Mouse (Mus musculus) kidney, embryonic 15.5 days (tissue): Measurements from ENCODE around the gene Lrrc8e. TPM values are rescaled to one million over a fixed set of nuclear protein-coding genes. Genes with fewer than 3 reads are reported as not detected.
A peak's percentile ranks its signal among the peaks of the same experiment; 100 is the strongest.

Experiments used
- ATAC-seq: fragments of 200-750 bp; cut with Nextera tagmentation; replicated peaks from 2 replicates; pipeline ENCODE4 v1.8.0; 2017; ENCODE audit warnings: moderate TSS enrichment; ENCODE audit not compliant: low FRiP score
- H3K27ac ChIP-seq: fragments of 300-500 bp; sonication (generic); 2 replicates; pipeline ENCODE4 v1.5.1; 2015; ENCODE audit warnings: mild to moderate bottlenecking, inconsistent platforms
- H3K27me3 ChIP-seq: fragments of 300-500 bp; sonication (generic); 2 replicates; pipeline ENCODE4 v1.6.1; 2015; ENCODE audit warnings: inconsistent platforms
- H3K36me3 ChIP-seq: fragments of 300-500 bp; sonication (generic); 2 replicates; pipeline ENCODE4 v1.6.1; 2015; ENCODE audit warnings: inconsistent platforms
- H3K4me1 ChIP-seq: fragments of 300-500 bp; sonication (generic); 2 replicates; pipeline ENCODE4 v1.6.1; 2015; ENCODE audit warnings: inconsistent platforms
- H3K4me2 ChIP-seq: fragments of 300-500 bp; sonication (generic); 2 replicates; pipeline ENCODE4 v1.6.1; 2015; ENCODE audit warnings: moderate library complexity, mild to moderate bottlenecking, inconsistent platforms
- H3K4me3 ChIP-seq: fragments of 300-500 bp; sonication (generic); replicated peaks from 2 replicates; pipeline ENCODE4 v1.5.1; 2015; ENCODE audit warnings: mild to moderate bottlenecking, inconsistent platforms
- H3K9ac ChIP-seq: fragments of 300-500 bp; sonication (generic); 2 replicates; pipeline ENCODE4 v1.6.1; 2015; ENCODE audit warnings: mild to moderate bottlenecking, inconsistent platforms
- H3K9me3 ChIP-seq: fragments of 300-500 bp; sonication (generic); replicated peaks from 2 replicates; pipeline ENCODE4 v1.6.1; 2016; ENCODE audit warnings: inconsistent platforms
- WGBS: fragments of 180-500 bp; shearing (Covaris S2); methylation state at CpG from one replicate; pipeline ENCODE4 v1.1.7; 2015; ENCODE audit warnings: mixed read lengths; 5-methylcytosine and 5-hydroxymethylcytosine counted together
- polyA plus RNA-seq: library from polyadenylated mRNA; unstranded; fragments of >200 nt; fragmentation: Nextera tagmentation; extraction: Ambion mirVana; gene quantifications from 2 replicates; pipeline ENCODE4 v1.2.1, GENCODE M21; 2015

Gene Lrrc8e
- 0.78 and 1.0 TPM in 2 replicates for polyA plus RNA-seq

- H3K4me2 ChIP-seq = peak within 1 kb of the TSS; percentile 70
- H3K4me1 ChIP-seq = peaks cover 10% of the 10 kb centered on the region
- no peak within 1 kb of the TSS for H3K27ac ChIP-seq
- peak; percentile 81 for ATAC-seq
- WGBS = 5% methylated on average over 30 of the region's 33 CpGs
- no peaks in the 10 kb centered on the region for H3K36me3 ChIP-seq
- H3K9me3 ChIP-seq = no peaks in the 10 kb centered on the region
- H3K27me3 ChIP-seq = peaks cover 50% of the 10 kb centered on the region
- H3K9ac ChIP-seq = peak within 1 kb of the TSS; percentile 25
- peak within 1 kb of the TSS; percentile 39 for H3K4me3 ChIP-seq
These were observed at the start of gene Lrrc8e for GRCm38 (mm10) chr8:4226739-4227347. Lrrc8e (plus strand) TSS chr8:4226827.

DNA sequence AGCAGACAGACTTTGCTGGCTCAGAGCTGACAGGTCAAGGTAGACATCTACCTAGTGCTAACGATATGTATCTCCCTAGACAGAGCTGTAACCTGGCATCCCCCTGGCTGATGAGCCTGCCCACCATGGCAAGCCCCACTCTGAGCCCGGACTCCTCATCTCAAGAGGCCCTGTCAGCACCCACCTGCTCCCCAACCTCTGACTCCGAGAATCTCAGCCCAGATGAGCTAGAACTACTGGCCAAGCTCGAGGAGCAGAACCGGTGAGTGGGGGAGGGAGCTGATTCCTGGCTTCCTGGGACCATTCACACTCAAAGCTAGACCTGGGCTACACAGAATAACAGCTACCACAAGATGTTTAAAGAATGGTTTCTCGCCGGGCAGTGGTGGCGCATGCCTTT, 43.2 kb upstream of the Lrrc8e start:
- Histone ChIP-seq H3K4me3 (no peak overlapping the region), H3K27me3 (no peaks in the 10 kb centered on the region), H3K4me1 (no peaks in the 10 kb centered on the region), H3K9me3 (no peaks in the 10 kb centered on the region), H3K4me2 (no peak overlapping the region), H3K27ac (no peak overlapping the region), H3K36me3 (peaks cover 41% of the 10 kb centered on the region), H3K9ac (no peak overlapping the region)
- ATAC-seq = no peak
- 82% methylated on average over 8 of the region's 8 CpGs for WGBS

GRCm38 (mm10) chr8:4186151-4186550, 40.5 kb upstream of the Lrrc8e start:
- peaks cover 43% of the 10 kb centered on the region for H3K36me3 ChIP-seq
- 98% methylated on average over 2 of the region's 2 CpGs for WGBS
- ATAC-seq = no peak

GRCm38 (mm10) chr8:4188605-4189004, 38.0 kb upstream of the Lrrc8e start:
- H3K4me3 ChIP-seq = no peak overlapping the region
- H3K27ac ChIP-seq = no peak overlapping the region
- no peak for ATAC-seq
- H3K9me3 ChIP-seq = no peaks in the 10 kb centered on the region
- H3K4me2 ChIP-seq = no peak overlapping the region
- H3K36me3 ChIP-seq = peaks cover 43% of the 10 kb centered on the region
- H3K4me1 ChIP-seq = peaks cover 8% of the 10 kb centered on the region
- H3K9ac ChIP-seq = no peak overlapping the region
- no peaks in the 10 kb centered on the region for H3K27me3 ChIP-seq

More at GRCm38 (mm10) chr8:4186151-4186550, 40.5 kb upstream of the Lrrc8e start:
- no peak overlapping the region for H3K4me3 ChIP-seq
- H3K4me2 ChIP-seq = no peak overlapping the region
- no peaks in the 10 kb centered on the region for H3K9me3 ChIP-seq
- no peaks in the 10 kb centered on the region for H3K4me1 ChIP-seq
- H3K27ac ChIP-seq = no peak overlapping the region
- H3K9ac ChIP-seq = no peak overlapping the region
- H3K27me3 ChIP-seq = no peaks in the 10 kb centered on the region

DNA sequence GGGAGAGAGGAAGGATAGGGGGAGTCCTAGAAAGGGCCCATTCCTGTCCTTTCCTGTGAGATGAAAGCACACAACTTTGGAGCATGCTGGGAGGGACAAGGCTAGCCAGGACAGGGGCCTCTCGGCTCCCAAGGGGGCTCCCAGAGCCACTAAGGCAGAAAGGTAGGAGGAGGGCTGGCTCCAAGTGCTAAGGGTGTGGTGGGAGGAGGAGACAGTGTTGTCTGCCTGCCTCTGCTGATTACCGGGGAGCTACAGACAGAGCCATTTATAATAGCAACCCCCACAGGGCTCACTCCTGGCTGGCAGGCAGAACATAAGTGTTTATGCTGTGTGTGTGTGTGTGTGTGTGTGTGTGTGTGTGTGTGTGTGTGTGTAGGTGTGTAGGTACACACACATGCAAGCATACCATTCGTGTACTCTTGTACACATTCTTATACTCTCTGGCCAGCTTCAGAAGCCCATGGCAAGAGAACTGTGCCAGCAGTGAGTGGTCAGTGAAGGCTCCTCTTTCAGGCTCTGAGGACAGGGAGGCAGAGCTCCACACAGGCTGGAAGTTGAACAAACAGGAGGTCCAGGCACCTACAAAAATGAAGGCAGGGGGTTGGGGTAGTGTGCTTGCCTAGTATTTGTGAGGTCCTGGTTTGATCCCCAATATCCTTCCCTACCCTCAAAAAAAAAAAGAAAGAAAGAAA, 37.5 kb upstream of the Lrrc8e start:
- Histone ChIP-seq H3K9me3 (no peaks in the 10 kb centered on the region), H3K27me3 (no peaks in the 10 kb centered on the region), H3K4me1 (peaks cover 9% of the 10 kb centered on the region), H3K9ac (no peak overlapping the region), H3K4me2 (no peak overlapping the region), H3K27ac (no peak overlapping the region), H3K4me3 (no peak overlapping the region), H3K36me3 (peaks cover 39% of the 10 kb centered on the region)
- WGBS = 28% methylated on average over 3 of the region's 3 CpGs
- no peak for ATAC-seq

DNA sequence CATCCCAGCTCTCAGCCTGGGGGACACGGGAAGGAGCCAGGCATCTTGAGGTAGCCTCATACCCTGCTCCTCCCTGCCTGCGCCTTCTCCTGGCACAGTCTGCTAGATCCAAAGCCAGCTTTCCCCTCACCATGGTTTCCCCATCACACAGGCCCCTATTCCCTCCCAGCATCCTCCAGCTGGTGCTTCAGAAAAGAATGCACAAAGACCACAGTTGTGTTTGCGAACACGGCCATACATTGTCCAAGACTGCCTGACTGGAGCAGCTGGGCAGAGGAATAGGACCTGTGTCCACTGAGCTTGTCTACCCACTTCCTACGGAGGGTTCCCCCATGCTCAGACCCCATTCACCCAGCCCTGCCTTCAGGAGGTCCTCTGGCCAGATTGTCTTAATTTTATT, 34.3 kb upstream of the Lrrc8e start:
- Histone ChIP-seq H3K9ac (no peak overlapping the region), H3K4me1 (peaks cover 9% of the 10 kb centered on the region), H3K4me2 (no peak overlapping the region), H3K9me3 (no peaks in the 10 kb centered on the region), H3K36me3 (peaks cover 13% of the 10 kb centered on the region), H3K4me3 (no peak overlapping the region), H3K27me3 (no peaks in the 10 kb centered on the region), H3K27ac (no peak overlapping the region)
- 69% methylated on average over 5 of the region's 5 CpGs for WGBS
- no peak for ATAC-seq

DNA sequence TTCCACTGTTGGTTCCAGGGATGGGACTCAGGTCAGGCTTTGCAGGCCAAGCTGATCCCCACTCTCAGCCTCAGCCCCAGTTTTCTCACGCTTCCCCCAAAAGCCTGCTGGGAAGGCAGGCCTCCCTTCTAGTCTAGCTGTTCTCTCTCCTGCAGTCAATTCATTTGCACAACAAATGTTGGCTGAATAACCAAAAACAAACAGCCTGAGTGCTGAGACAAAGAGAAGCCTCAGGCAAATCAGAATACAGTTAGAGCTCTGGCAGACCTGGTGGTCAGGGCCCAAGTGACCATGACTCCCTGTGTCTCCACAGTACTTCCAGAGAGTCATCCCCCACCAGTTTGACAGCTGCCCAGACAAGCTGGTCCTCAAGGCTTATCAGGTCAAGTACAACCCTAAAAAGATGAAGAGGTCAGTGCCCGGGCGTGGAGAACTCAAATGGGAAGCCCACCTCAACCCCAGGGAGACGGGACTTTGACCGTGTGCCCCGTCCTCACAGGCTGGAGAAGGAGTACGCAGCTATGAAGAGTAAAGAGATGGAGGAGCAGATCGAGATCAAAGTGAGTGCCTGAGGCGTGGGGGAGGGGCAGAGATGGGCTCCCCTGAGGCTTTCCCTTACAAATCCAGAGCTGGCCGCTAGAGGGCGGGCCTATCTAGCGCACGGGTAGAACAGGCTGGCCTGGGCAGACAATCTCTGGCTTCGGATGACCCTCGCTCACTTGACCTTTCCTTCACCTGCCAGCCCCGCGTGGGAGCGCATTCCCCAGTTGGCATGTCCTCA, 33.6 kb upstream of the Lrrc8e start:
- H3K27ac ChIP-seq = no peak overlapping the region
- WGBS = 11% methylated on average over 18 of the region's 18 CpGs
- no peaks in the 10 kb centered on the region for H3K27me3 ChIP-seq
- H3K9ac ChIP-seq = no peak overlapping the region
- no peak overlapping the region for H3K4me3 ChIP-seq
- peak; percentile 90 for ATAC-seq
- H3K4me2 ChIP-seq = peak overlapping the region; percentile 46
- H3K36me3 ChIP-seq = peaks cover 10% of the 10 kb centered on the region
- H3K4me1 ChIP-seq = peaks cover 9% of the 10 kb centered on the region
- H3K9me3 ChIP-seq = no peaks in the 10 kb centered on the region

GRCm38 (mm10) chr8:4193588-4193894, 33.1 kb upstream of the Lrrc8e start:
- WGBS = 48% methylated on average over 7 of the region's 7 CpGs
- Histone ChIP-seq H3K27me3 (no peaks in the 10 kb centered on the region), H3K27ac (no peak overlapping the region), H3K4me3 (no peak overlapping the region), H3K36me3 (0 out of 2 replicates have a peak, but pooled peaks cover 5% of the 10 kb centered on the region), H3K9me3 (no peaks in the 10 kb centered on the region), H3K9ac (no peak overlapping the region), H3K4me1 (peaks cover 9% of the 10 kb centered on the region), H3K4me2 (peak overlapping the region; percentile 46)
- peak; percentile 37 for ATAC-seq

- Histone ChIP-seq H3K4me1 (peaks cover 10% of the 10 kb centered on the region), H3K27ac (no peak overlapping the region), H3K9me3 (no peaks in the 10 kb centered on the region), H3K36me3 (peaks cover 9% of the 10 kb centered on the region; the same call in 1 of the 2 replicates), H3K9ac (no peak overlapping the region), H3K4me2 (no peak overlapping the region), H3K4me3 (no peak overlapping the region), H3K27me3 (peaks cover 23% of the 10 kb centered on the region)
- no peak for ATAC-seq
- WGBS = 71% methylated on average over 2 of the region's 2 CpGs
These were observed 25.3 kb upstream of the Lrrc8e start for GRCm38 (mm10) chr8:4201321-4201720.

DNA sequence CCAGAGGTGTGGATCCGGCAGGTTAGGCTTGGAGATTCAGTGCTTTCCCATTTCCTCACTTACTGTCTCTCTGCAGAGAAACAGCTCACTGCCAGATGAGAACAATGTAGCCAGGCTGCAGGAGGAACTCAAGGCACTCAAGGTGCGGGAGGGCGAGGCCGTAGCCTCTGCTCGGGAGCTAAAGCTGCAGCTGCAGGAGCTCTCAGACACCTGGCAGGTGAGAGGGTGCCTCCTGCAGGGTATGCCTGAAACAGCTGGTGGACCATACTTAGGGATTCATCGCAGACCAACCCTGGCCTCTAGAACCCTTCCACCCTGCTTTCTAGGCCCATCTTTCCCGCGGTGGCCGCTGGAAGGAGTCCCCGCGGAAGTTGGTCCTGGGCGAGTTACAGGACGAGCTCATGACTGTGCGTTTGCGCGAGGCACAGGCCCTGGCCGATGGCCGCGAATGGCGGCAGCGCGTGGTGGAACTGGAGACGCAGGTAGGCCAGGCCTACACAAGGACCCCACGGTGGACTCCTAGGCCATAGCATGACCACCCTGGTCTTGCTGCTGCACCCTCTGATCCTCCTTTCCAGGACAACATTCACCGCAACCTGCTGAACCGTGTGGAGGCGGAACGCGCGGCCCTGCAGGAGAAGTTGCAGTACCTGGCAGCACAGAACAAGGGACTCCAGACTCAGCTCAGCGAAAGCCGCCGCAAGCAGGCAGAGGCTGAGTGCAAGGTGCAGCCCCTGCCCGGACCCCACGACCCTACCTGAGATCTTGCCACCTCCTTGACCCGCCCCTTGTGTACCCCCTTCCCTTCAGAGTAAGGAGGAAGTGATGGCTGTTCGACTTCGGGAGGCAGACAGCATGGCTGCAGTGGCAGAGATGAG, 21.1 kb upstream of the Lrrc8e start:
- Histone ChIP-seq H3K27me3 (peaks cover 33% of the 10 kb centered on the region), H3K36me3 (peaks cover 14% of the 10 kb centered on the region), H3K4me2 (peak overlapping the region; percentile 52), H3K4me3 (peak overlapping the region; percentile 22), H3K9ac (0 out of 2 replicates have a peak overlapping the region, but pooled peaks have one; percentile 11), H3K4me1 (peaks cover 21% of the 10 kb centered on the region), H3K9me3 (no peaks in the 10 kb centered on the region), H3K27ac (no peak overlapping the region)
- WGBS = 20% methylated on average over 38 of the region's 38 CpGs
- ATAC-seq = peak; percentile 52

DNA sequence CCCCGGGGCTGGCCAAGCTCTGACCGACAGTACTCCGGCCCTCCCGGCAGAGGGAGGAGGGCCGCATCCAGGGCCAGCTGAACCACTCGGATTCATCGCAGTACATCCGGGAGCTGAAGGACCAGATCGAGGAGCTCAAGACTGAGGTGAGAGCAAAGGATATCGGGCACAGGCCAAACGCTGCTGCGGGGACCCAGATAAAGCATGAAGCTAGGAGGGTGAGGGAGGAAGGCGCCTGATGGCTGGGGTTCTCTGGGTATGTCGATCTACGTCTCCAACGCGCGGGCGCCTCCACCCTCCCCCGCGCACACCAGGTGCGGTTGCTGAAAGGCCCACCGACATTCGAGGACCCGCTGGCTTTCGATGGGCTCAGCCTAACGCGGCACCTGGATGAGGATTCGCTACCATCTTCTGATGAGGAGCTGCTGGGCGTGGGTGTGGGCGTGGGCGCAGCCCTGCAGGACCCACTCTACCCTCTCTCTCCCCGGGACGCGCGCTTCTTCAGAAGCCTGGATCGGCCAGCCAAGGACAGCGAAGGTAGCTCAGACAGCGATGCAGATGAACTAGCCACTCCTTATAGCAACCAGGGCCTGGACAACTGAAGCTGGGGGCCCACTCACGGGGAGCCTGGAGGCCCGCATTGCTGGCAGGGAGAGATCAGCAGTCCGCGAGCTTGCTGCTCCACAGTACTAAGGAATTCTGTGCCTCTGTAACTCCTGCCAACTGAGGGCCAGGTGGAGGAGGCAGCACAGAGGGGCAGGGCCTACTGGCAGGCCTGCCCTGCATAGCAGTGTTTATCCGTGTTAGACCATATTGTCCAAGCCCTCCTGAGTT, 20.2 kb upstream of the Lrrc8e start:
- WGBS = 12% methylated on average over 44 of the region's 44 CpGs
- Histone ChIP-seq H3K27ac (no peak overlapping the region), H3K27me3 (peaks cover 33% of the 10 kb centered on the region), H3K9ac (peak overlapping the region; percentile 11; the same call in 1 of the 2 replicates), H3K4me2 (peak overlapping the region; percentile 52), H3K4me3 (peak overlapping the region; percentile 22), H3K36me3 (peaks cover 14% of the 10 kb centered on the region), H3K9me3 (no peaks in the 10 kb centered on the region), H3K4me1 (peaks cover 21% of the 10 kb centered on the region)
- peak; percentile 24 for ATAC-seq
